Mouse (Mus musculus): ENCODE results near the gene Gxylt2. TPM values are rescaled to one million over a fixed set of nuclear protein-coding genes. Genes with fewer than 3 reads are reported as not detected.

Gene Gxylt2
- total and polyA plus RNA-seq, 3 experiments: 0.22 TPM; not detected in 2

DNA sequence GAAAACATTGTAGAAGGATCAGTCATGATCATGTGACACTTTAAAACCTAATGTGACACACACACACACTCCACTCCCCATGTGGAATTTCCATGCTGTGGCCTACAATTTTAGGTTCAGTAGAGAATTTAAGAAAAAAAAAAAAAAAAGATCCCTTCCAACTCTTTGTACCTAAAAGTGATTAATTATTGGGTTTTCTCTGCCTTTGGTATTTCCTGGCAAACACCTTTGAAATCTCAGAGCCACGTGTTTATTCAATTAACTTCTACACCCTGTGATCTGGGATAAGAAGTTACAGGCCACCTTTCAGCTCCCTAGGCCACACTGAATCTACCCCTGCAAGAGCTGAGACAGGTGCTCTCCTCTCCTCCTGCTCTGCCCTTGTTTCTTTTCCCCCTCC lies 103.2 kb downstream of the Gxylt2 start:
- no peak overlapping the region for H3K4me3 ChIP-seq (ENCODE audit: low read depth, low read length)
- no peak for DNase-seq (ENCODE audit: low spot score)
- H3K36me3 ChIP-seq (replicated peaks): no peaks in the 10 kb centered on the region
- TF ChIP-seq POLR2AphosphoS5 (IDR thresholded peaks at IDR 0.05; ENCODE audit: insufficient replicate concordance, low read depth, low read length): no peak
- TF ChIP-seq GATA2 (IDR thresholded peaks at IDR 0.05; ENCODE audit: borderline replicate concordance, low read depth, low read length): no peak
- no peak for TF ChIP-seq TAL1 (conservative IDR thresholded peaks at IDR 0.05; ENCODE audit: low read depth, low read length)
- no peak for TF ChIP-seq CTCF (IDR thresholded peaks at IDR 0.05; ENCODE audit: low read depth, low read length)
- TF ChIP-seq GATA1 (IDR thresholded peaks at IDR 0.05; ENCODE audit: borderline replicate concordance, low read length): no peak
- H3K4me1 ChIP-seq (ENCODE audit: insufficient read depth, low read depth, low read length): no peaks in the 10 kb centered on the region
- no peaks in the 10 kb centered on the region for H3K27me3 ChIP-seq (ENCODE audit: insufficient read depth, low read length)
- no peak for ATAC-seq (ENCODE audit: extremely low read depth, insufficient number of reproducible peaks, low FRiP score, poor library complexity, severe bottlenecking)
- no peaks in the 10 kb centered on the region for H3K9me3 ChIP-seq (replicated peaks)

- Histone ChIP-seq H3K9me3 (replicated peaks) (no peaks in the 10 kb centered on the region), H3K36me3 (replicated peaks) (no peaks in the 10 kb centered on the region), H3K27me3 (ENCODE audit: insufficient read depth, low read length) (no peaks in the 10 kb centered on the region), H3K4me3 (ENCODE audit: low read depth, low read length) (no peak overlapping the region), H3K4me1 (ENCODE audit: insufficient read depth, low read depth, low read length) (no peaks in the 10 kb centered on the region)
- ATAC-seq (ENCODE audit: extremely low read depth, insufficient number of reproducible peaks, low FRiP score, poor library complexity, severe bottlenecking): no peak
- no peak for DNase-seq (ENCODE audit: low spot score)
- TF ChIP-seq TAL1 (conservative IDR thresholded peaks at IDR 0.05; ENCODE audit: low read depth, low read length) (no peak), CTCF (IDR thresholded peaks at IDR 0.05; ENCODE audit: low read depth, low read length) (no peak), GATA2 (IDR thresholded peaks at IDR 0.05; ENCODE audit: borderline replicate concordance, low read depth, low read length) (no peak), POLR2AphosphoS5 (IDR thresholded peaks at IDR 0.05; ENCODE audit: insufficient replicate concordance, low read depth, low read length) (no peak), GATA1 (IDR thresholded peaks at IDR 0.05; ENCODE audit: borderline replicate concordance, low read length) (no peak)
Measured at GRCm38 (mm10) chr6:100808221-100808778, 103.8 kb downstream of the Gxylt2 start.

DNA sequence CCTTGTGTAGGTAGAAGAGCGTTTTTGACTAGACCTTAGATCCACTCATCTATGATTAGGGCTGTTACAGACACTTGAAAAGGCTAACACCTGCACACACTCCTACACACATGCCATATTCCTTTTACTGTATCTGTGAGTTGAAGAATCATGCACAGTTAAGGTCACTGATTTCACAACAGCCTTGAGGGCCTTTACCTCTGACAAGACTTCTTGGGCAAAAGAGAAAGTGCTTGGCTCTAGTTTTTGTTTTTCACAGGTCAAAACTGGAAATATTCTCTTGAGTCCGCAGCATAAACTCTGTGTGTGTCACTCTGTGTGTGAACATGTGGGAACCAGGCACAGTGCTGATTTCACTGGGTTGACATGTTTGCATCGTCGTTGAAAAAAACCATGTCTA lies 105.6 kb downstream of the Gxylt2 start:
- no peaks in the 10 kb centered on the region for H3K4me1 ChIP-seq (ENCODE audit: insufficient read depth, low read depth, low read length)
- DNase-seq (ENCODE audit: low spot score) (no peak), ATAC-seq (ENCODE audit: extremely low read depth, insufficient number of reproducible peaks, low FRiP score, poor library complexity, severe bottlenecking) (no peak)
- H3K36me3 ChIP-seq (replicated peaks): no peaks in the 10 kb centered on the region
- TF ChIP-seq TAL1 (conservative IDR thresholded peaks at IDR 0.05; ENCODE audit: low read depth, low read length): no peak
- TF ChIP-seq GATA2 (IDR thresholded peaks at IDR 0.05; ENCODE audit: borderline replicate concordance, low read depth, low read length): no peak
- TF ChIP-seq CTCF (IDR thresholded peaks at IDR 0.05; ENCODE audit: low read depth, low read length): no peak
- TF ChIP-seq POLR2AphosphoS5 (IDR thresholded peaks at IDR 0.05; ENCODE audit: insufficient replicate concordance, low read depth, low read length): no peak
- TF ChIP-seq GATA1 (IDR thresholded peaks at IDR 0.05; ENCODE audit: borderline replicate concordance, low read length): no peak
- H3K9me3 ChIP-seq (replicated peaks): no peaks in the 10 kb centered on the region
- H3K27me3 ChIP-seq (ENCODE audit: insufficient read depth, low read length): no peaks in the 10 kb centered on the region
- H3K4me3 ChIP-seq (ENCODE audit: low read depth, low read length): no peak overlapping the region

- ATAC-seq (ENCODE audit: extremely low read depth, insufficient number of reproducible peaks, low FRiP score, poor library complexity, severe bottlenecking) (no peak), DNase-seq (ENCODE audit: low spot score) (no peak)
- Histone ChIP-seq H3K4me3 (ENCODE audit: low read depth, low read length) (no peak overlapping the region), H3K9me3 (replicated peaks) (no peaks in the 10 kb centered on the region), H3K27me3 (ENCODE audit: insufficient read depth, low read length) (no peaks in the 10 kb centered on the region), H3K36me3 (replicated peaks) (no peaks in the 10 kb centered on the region), H3K4me1 (ENCODE audit: insufficient read depth, low read depth, low read length) (no peaks in the 10 kb centered on the region)
- no peak for TF ChIP-seq TAL1 (conservative IDR thresholded peaks at IDR 0.05; ENCODE audit: low read depth, low read length)
- no peak for TF ChIP-seq GATA2 (IDR thresholded peaks at IDR 0.05; ENCODE audit: borderline replicate concordance, low read depth, low read length)
- TF ChIP-seq CTCF (IDR thresholded peaks at IDR 0.05; ENCODE audit: low read depth, low read length): no peak
- no peak for TF ChIP-seq POLR2AphosphoS5 (IDR thresholded peaks at IDR 0.05; ENCODE audit: insufficient replicate concordance, low read depth, low read length)
- no peak for TF ChIP-seq GATA1 (IDR thresholded peaks at IDR 0.05; ENCODE audit: borderline replicate concordance, low read length)
Measured at GRCm38 (mm10) chr6:100811731-100812130, 107.2 kb downstream of the Gxylt2 start.

DNA sequence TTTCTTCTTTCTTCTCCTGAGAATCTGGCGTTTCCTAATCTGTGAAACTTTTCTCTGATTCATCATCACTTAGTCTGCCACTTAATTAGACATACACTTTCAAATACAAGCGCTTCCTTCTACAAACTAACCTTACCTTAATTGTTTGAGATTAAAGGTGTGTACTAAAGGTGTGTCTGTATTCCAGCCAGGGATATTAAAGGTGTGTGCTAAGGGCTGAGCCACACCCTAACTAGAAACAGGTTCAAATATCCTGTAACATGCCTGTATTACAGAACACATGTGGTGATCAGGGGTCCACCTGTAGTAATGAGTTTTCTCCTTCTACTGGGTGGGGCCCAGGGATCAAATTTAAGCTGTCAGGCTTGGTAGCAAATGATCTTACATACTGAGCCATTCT lies 116.8 kb downstream of the Gxylt2 start:
- no peaks in the 10 kb centered on the region for H3K36me3 ChIP-seq (replicated peaks)
- no peaks in the 10 kb centered on the region for H3K9me3 ChIP-seq (replicated peaks)
- no peaks in the 10 kb centered on the region for H3K4me1 ChIP-seq (ENCODE audit: insufficient read depth, low read depth, low read length)
- ATAC-seq (ENCODE audit: extremely low read depth, insufficient number of reproducible peaks, low FRiP score, poor library complexity, severe bottlenecking): no peak
- H3K4me3 ChIP-seq (ENCODE audit: low read depth, low read length): no peak overlapping the region
- DNase-seq (ENCODE audit: low spot score): no peak
- TF ChIP-seq CTCF (IDR thresholded peaks at IDR 0.05; ENCODE audit: low read depth, low read length) (no peak), GATA2 (IDR thresholded peaks at IDR 0.05; ENCODE audit: borderline replicate concordance, low read depth, low read length) (no peak), TAL1 (conservative IDR thresholded peaks at IDR 0.05; ENCODE audit: low read depth, low read length) (no peak), POLR2AphosphoS5 (IDR thresholded peaks at IDR 0.05; ENCODE audit: insufficient replicate concordance, low read depth, low read length) (no peak), GATA1 (IDR thresholded peaks at IDR 0.05; ENCODE audit: borderline replicate concordance, low read length) (no peak)
- peaks cover 5% of the 10 kb centered on the region for H3K27me3 ChIP-seq (ENCODE audit: insufficient read depth, low read length)

GRCm38 (mm10) chr6:100823356-100823755 lies 118.8 kb downstream of the Gxylt2 start:
- Histone ChIP-seq H3K9me3 (replicated peaks) (no peaks in the 10 kb centered on the region), H3K4me1 (ENCODE audit: insufficient read depth, low read depth, low read length) (no peaks in the 10 kb centered on the region), H3K4me3 (ENCODE audit: low read depth, low read length) (no peak overlapping the region), H3K27me3 (ENCODE audit: insufficient read depth, low read length) (peaks cover 5% of the 10 kb centered on the region), H3K36me3 (replicated peaks) (no peaks in the 10 kb centered on the region)
- TF ChIP-seq GATA1 (IDR thresholded peaks at IDR 0.05; ENCODE audit: borderline replicate concordance, low read length): no peak
- ATAC-seq (ENCODE audit: extremely low read depth, insufficient number of reproducible peaks, low FRiP score, poor library complexity, severe bottlenecking) (no peak), DNase-seq (ENCODE audit: low spot score) (no peak)
